Mouse (Mus musculus): ENCODE measurements around the gene Ppil3. TPM values are rescaled to one million over a fixed set of nuclear protein-coding genes. Genes with fewer than 3 reads are reported as not detected.

Gene Ppil3
- 31.3 and 35.1 TPM in 2 replicates for polyA plus RNA-seq (2015; fragmentation: Nextera tagmentation; extraction: Ambion mirVana)

DNA sequence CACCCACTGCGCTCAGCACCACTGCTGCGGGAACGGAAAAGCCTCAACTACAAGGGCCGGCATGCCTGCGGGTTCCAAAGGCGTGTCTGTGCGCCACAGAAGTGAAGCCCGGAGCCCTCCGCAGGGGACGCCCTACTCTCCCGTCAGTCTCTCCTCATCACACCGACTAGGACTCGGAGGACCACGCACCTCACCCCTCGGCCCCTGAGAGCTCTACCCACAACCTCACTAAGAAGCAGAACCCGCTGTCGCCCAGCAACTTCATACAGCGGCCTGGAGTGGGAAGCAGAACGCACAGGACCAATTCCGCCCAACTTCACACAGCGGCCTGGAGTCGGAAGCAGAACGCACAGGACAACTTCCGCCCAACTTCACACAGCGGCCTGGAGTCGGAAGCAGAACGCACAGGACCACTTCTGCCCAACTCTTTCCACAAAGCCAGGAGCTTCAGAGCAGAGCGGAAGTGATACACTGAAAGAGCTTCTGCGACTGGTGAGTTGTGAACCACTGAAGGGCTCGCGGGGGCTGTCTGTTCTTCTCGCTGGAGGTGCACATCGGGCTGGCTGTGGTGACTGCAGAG lies at the start of gene Ppil3, which contains the start of gene Nif3l1:
Ppil3 (minus strand) TSS at position 344 of the 580 bp plus-strand sequence.
Nif3l1 (plus strand) TSS at position 9 of the 580 bp plus-strand sequence.
- WGBS: under 1% methylated on average over 33 of the region's 33 CpGs
- DNase-seq (ENCODE audit: low spot score) (peak; percentile 97), ATAC-seq (peak; percentile 97)
- peak within 1 kb of the TSS; percentile 74 for H3K9ac ChIP-seq (replicated peaks; ENCODE audit: low read depth)
- H3K4me3 ChIP-seq (ENCODE audit: low read depth, low read length): peak within 1 kb of the TSS; percentile 70
- TF ChIP-seq CTCF (IDR thresholded peaks at IDR 0.05) (peak; percentile 59), EP300 (IDR thresholded peaks at IDR 0.05) (no peak)
- H3K27me3 ChIP-seq (replicated peaks; ENCODE audit: insufficient read depth, low read length): no peaks in the 10 kb centered on the region
- H3K4me2 ChIP-seq (replicated peaks; ENCODE audit: low read depth, low read length): peak within 1 kb of the TSS; percentile 81
- no peaks in the 10 kb centered on the region for H3K9me3 ChIP-seq (ENCODE audit: low read length)
- no peaks in the 10 kb centered on the region for H3K4me1 ChIP-seq (ENCODE audit: insufficient read depth, low read depth, low read length)
- peak within 1 kb of the TSS; percentile 96 for H3K27ac ChIP-seq (ENCODE audit: low read length)
- no peaks in the 10 kb centered on the region; the same call in none of the 2 replicates for H3K36me3 ChIP-seq (ENCODE audit: insufficient read depth, low read length)

DNA sequence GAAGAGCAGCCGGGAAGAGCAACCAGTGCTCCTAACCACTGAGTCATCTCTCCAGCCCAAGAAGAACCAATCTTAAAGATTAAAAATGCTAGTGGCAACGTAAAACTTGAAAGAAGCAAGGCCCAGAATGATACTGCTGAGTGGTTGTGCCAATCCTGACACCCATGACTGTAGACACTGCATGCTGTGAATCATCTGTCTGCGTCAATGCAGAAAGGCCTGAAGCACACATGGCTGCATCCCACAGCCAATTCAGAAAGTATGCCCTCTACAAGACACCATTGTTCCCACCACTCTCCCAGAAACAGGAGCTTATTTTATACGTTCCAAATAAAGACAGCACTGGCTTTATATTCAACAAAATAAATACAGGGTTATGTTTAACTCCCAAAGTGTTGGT lies 37.4 kb upstream of the Ppil3 start:
- Histone ChIP-seq H3K27me3 (replicated peaks; ENCODE audit: insufficient read depth, low read length) (no peaks in the 10 kb centered on the region), H3K27ac (ENCODE audit: low read length) (no peak overlapping the region), H3K4me2 (replicated peaks; ENCODE audit: low read depth, low read length) (no peak overlapping the region), H3K4me3 (ENCODE audit: low read depth, low read length) (no peak overlapping the region), H3K36me3 (ENCODE audit: insufficient read depth, low read length) (peaks cover 8% of the 10 kb centered on the region; the same call in 1 of the 2 replicates), H3K9ac (replicated peaks; ENCODE audit: low read depth) (no peak overlapping the region), H3K9me3 (ENCODE audit: low read length) (no peaks in the 10 kb centered on the region), H3K4me1 (ENCODE audit: insufficient read depth, low read depth, low read length) (no peaks in the 10 kb centered on the region)
- TF ChIP-seq CTCF (IDR thresholded peaks at IDR 0.05) (no peak), EP300 (IDR thresholded peaks at IDR 0.05) (no peak)
- no peak for ATAC-seq
- DNase-seq (ENCODE audit: low spot score): no peak
- WGBS: 88% methylated on average over 4 of the region's 4 CpGs

DNA sequence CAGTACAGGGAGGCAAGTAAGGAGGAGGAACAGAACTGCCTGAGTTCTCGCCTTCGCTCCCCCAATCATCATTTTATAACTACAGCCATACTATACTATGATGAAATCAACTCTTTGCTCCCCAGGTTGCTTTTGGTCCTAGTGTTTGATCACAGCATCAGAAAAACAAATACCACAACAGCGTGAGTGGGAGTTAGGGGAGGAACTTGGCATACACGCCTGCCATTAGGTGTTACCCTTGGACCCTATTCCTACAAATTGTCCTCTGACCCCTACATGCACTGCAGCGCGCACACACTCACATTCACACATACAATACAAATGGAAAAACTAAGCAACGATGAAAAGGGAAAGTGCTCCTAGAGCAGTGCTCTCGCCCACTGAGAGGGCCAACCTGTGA lies 30.4 kb upstream of the Ppil3 start:
- Histone ChIP-seq H3K27me3 (replicated peaks; ENCODE audit: insufficient read depth, low read length) (no peaks in the 10 kb centered on the region), H3K4me1 (ENCODE audit: insufficient read depth, low read depth, low read length) (no peaks in the 10 kb centered on the region), H3K27ac (ENCODE audit: low read length) (no peak overlapping the region), H3K36me3 (ENCODE audit: insufficient read depth, low read length) (peaks cover 15% of the 10 kb centered on the region; the same call in 1 of the 2 replicates), H3K9me3 (ENCODE audit: low read length) (no peaks in the 10 kb centered on the region), H3K4me2 (replicated peaks; ENCODE audit: low read depth, low read length) (no peak overlapping the region), H3K9ac (replicated peaks; ENCODE audit: low read depth) (no peak overlapping the region), H3K4me3 (ENCODE audit: low read depth, low read length) (no peak overlapping the region)
- TF ChIP-seq CTCF (IDR thresholded peaks at IDR 0.05): no peak
- no peak for TF ChIP-seq EP300 (IDR thresholded peaks at IDR 0.05)
- DNase-seq (ENCODE audit: low spot score) (no peak), ATAC-seq (no peak)
- WGBS: 91% methylated on average over 8 of the region's 8 CpGs

DNA sequence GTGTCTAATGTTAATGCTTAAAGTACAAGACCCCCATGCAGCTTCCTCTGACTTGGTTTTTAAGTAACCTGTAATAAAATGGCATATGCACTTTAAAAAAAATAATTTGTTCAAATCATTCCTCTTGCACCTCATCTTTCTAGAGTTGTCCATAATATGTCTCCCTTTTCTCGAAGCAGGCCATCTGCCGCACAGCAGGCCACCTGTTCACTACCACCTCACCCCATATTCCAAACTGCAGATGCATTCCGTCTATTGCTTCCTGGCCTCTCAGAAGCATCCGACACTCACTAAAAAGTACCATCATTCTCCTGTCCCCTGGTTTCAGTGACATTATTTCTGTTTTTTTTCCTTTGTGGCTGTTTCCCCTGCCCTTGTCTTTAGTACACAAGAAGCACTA lies 20.3 kb upstream of the Ppil3 start:
- no peaks in the 10 kb centered on the region for H3K9me3 ChIP-seq (ENCODE audit: low read length)
- 88% methylated on average over 4 of the region's 4 CpGs for WGBS

DNA sequence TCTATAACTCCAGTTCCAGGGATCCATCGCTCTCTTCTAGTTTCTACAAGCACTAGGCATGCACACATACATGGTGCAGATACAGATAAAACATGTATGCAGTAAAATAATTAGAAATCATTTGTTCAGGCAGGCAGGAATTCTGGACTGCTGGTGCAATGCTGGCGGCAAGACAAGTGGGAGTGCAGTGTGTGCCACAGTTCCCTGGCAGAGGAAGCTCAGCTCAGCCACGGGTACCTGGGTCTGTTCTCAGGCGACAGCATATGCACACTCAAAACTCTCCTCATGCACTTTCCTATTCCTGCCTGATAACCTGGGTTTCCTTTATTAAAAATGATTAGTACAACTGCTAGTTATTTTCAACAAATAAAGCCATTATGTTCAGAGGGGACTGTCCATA lies 19.8 kb upstream of the Ppil3 start:
- no peak overlapping the region for H3K4me3 ChIP-seq (ENCODE audit: low read depth, low read length)
- no peaks in the 10 kb centered on the region for H3K9me3 ChIP-seq (ENCODE audit: low read length)
- no peak for ATAC-seq
- WGBS: 88% methylated on average over 4 of the region's 4 CpGs
- peaks cover 19% of the 10 kb centered on the region for H3K36me3 ChIP-seq (ENCODE audit: insufficient read depth, low read length)
- no peaks in the 10 kb centered on the region for H3K4me1 ChIP-seq (ENCODE audit: insufficient read depth, low read depth, low read length)
- no peaks in the 10 kb centered on the region for H3K27me3 ChIP-seq (replicated peaks; ENCODE audit: insufficient read depth, low read length)
- no peak for DNase-seq (ENCODE audit: low spot score)
- no peak overlapping the region for H3K4me2 ChIP-seq (replicated peaks; ENCODE audit: low read depth, low read length)
- no peak for TF ChIP-seq CTCF (IDR thresholded peaks at IDR 0.05)
- TF ChIP-seq EP300 (IDR thresholded peaks at IDR 0.05): no peak
- H3K9ac ChIP-seq (replicated peaks; ENCODE audit: low read depth): no peak overlapping the region
- no peak overlapping the region for H3K27ac ChIP-seq (ENCODE audit: low read length)

More for the DNA sequence above, 20.3 kb upstream of the Ppil3 start:
- H3K4me2 ChIP-seq (replicated peaks; ENCODE audit: low read depth, low read length): no peak overlapping the region
- peaks cover 19% of the 10 kb centered on the region for H3K36me3 ChIP-seq (ENCODE audit: insufficient read depth, low read length)
- TF ChIP-seq EP300 (IDR thresholded peaks at IDR 0.05): no peak
- TF ChIP-seq CTCF (IDR thresholded peaks at IDR 0.05): no peak
- H3K4me1 ChIP-seq (ENCODE audit: insufficient read depth, low read depth, low read length): no peaks in the 10 kb centered on the region
- DNase-seq (ENCODE audit: low spot score) (no peak), ATAC-seq (no peak)
- H3K9ac ChIP-seq (replicated peaks; ENCODE audit: low read depth): no peak overlapping the region
- no peak overlapping the region for H3K4me3 ChIP-seq (ENCODE audit: low read depth, low read length)
- H3K27me3 ChIP-seq (replicated peaks; ENCODE audit: insufficient read depth, low read length): no peaks in the 10 kb centered on the region
- H3K27ac ChIP-seq (ENCODE audit: low read length): no peak overlapping the region

DNA sequence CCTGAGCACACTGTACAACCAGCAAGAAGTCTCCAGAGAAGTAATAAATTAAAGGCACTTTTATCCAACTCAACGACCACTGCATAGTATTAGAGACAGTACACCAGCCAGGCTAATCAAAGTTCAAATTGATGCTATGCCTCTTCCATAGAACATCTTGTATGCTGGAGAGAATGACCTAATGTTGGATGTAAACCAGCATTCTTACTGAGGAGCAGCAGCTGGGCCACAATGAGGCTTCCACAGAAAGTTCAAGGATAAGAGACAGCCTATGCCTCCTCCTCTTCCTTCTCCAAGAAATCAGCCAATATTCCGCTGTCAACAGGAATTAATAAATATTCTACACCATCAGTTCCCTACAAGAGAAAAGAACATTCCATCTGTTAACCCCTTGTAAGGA lies 18.6 kb upstream of the Ppil3 start:
- ATAC-seq (no peak), DNase-seq (ENCODE audit: low spot score) (no peak)
- Histone ChIP-seq H3K9me3 (ENCODE audit: low read length) (no peaks in the 10 kb centered on the region), H3K4me3 (ENCODE audit: low read depth, low read length) (no peak overlapping the region), H3K4me2 (replicated peaks; ENCODE audit: low read depth, low read length) (no peak overlapping the region), H3K9ac (replicated peaks; ENCODE audit: low read depth) (no peak overlapping the region), H3K36me3 (ENCODE audit: insufficient read depth, low read length) (peaks cover 16% of the 10 kb centered on the region), H3K27me3 (replicated peaks; ENCODE audit: insufficient read depth, low read length) (no peaks in the 10 kb centered on the region), H3K4me1 (ENCODE audit: insufficient read depth, low read depth, low read length) (no peaks in the 10 kb centered on the region), H3K27ac (ENCODE audit: low read length) (no peak overlapping the region)
- TF ChIP-seq EP300 (IDR thresholded peaks at IDR 0.05) (no peak), CTCF (IDR thresholded peaks at IDR 0.05) (no peak)
- WGBS: 88% methylated on average over 2 of the region's 2 CpGs

All from lung, postnatal 0 days (tissue).